ENCODE assay signal across 8 mouse cellular contexts in genomic region chr6:86569461-86569820, GRCm38 (mm10). TPM values are rescaled to one million over a fixed set of nuclear protein-coding genes. Genes with fewer than 3 reads are reported as not detected.
DNase-seq lines count a peak whose midpoint lies in the region; ATAC-seq lines count a peak whose summit lies in the region.

No protein-coding gene starts in this region.

- 0 out of 2 replicates have a peak, but pooled peaks cover 2% of the 10 kb centered on the region for H3K4me1 ChIP-seq in forebrain, embryonic 11.5 days (replicated peaks; ENCODE audit: control insufficient read depth, insufficient read depth, low read length)
- H3K4me1 ChIP-seq in forebrain, embryonic 10.5 days, result peaks cover 9% of the 10 kb centered on the region; the same call in 1 of the 2 replicates
- peaks cover 15% of the 10 kb centered on the region for H3K4me1 ChIP-seq in kidney, embryonic 15.5 days
- peaks cover 6% of the 10 kb centered on the region; the same call in 1 of the 2 replicates for H3K4me1 ChIP-seq in midbrain, embryonic 15.5 days

- H3K9ac ChIP-seq in forebrain, embryonic 11.5 days (ENCODE audit: low read length), result no peak overlapping the region
- H3K9ac ChIP-seq in kidney, embryonic 15.5 days, result no peak overlapping the region
- no peak overlapping the region for H3K9ac ChIP-seq in midbrain, embryonic 15.5 days

- H3K4me2 ChIP-seq in forebrain, embryonic 11.5 days (ENCODE audit: low read depth, low read length, severe bottlenecking), result no peak overlapping the region
- no peak overlapping the region for H3K4me2 ChIP-seq in kidney, embryonic 15.5 days
- H3K4me2 ChIP-seq in midbrain, embryonic 15.5 days, result no peak overlapping the region

- 0 out of 2 replicates have a peak overlapping the region, but pooled peaks have one; percentile 12 for H3K27ac ChIP-seq in forebrain, embryonic 11.5 days (ENCODE audit: low read depth, low read length)
- H3K27ac ChIP-seq in forebrain, embryonic 10.5 days, result no peak overlapping the region
- H3K27ac ChIP-seq in kidney, embryonic 15.5 days, result 0 out of 2 replicates have a peak overlapping the region, but pooled peaks have one; percentile 1
- H3K27ac ChIP-seq in midbrain, embryonic 15.5 days, result peak overlapping the region; percentile 51

- H3K36me3 ChIP-seq in forebrain, embryonic 11.5 days (ENCODE audit: control insufficient read depth, insufficient read depth, low read length), result no peaks in the 10 kb centered on the region
- peaks cover 30% of the 10 kb centered on the region for H3K36me3 ChIP-seq in forebrain, embryonic 10.5 days (replicated peaks)
- H3K36me3 ChIP-seq in kidney, embryonic 15.5 days, result peaks cover 26% of the 10 kb centered on the region
- H3K36me3 ChIP-seq in midbrain, embryonic 15.5 days (replicated peaks), result peaks cover 15% of the 10 kb centered on the region; the same call in 1 of the 2 replicates

- no peaks in the 10 kb centered on the region for H3K27me3 ChIP-seq in forebrain, embryonic 11.5 days (ENCODE audit: control insufficient read depth, insufficient read depth, low read length)
- no peaks in the 10 kb centered on the region for H3K27me3 ChIP-seq in forebrain, embryonic 10.5 days (ENCODE audit: poor library complexity, severe bottlenecking)
- no peaks in the 10 kb centered on the region for H3K27me3 ChIP-seq in kidney, embryonic 15.5 days
- no peaks in the 10 kb centered on the region for H3K27me3 ChIP-seq in midbrain, embryonic 15.5 days (replicated peaks)

- no peak overlapping the region for H3K4me3 ChIP-seq in forebrain, embryonic 11.5 days (ENCODE audit: low read depth, low read length)
- H3K4me3 ChIP-seq in forebrain, embryonic 10.5 days, result no peak overlapping the region
- no peak overlapping the region for H3K4me3 ChIP-seq in kidney, embryonic 15.5 days (replicated peaks)
- H3K4me3 ChIP-seq in midbrain, embryonic 15.5 days, result no peak overlapping the region

- no peaks in the 10 kb centered on the region for H3K9me3 ChIP-seq in forebrain, embryonic 11.5 days (ENCODE audit: control insufficient read depth, low read length)
- H3K9me3 ChIP-seq in forebrain, embryonic 10.5 days, result no peaks in the 10 kb centered on the region
- no peaks in the 10 kb centered on the region for H3K9me3 ChIP-seq in kidney, embryonic 15.5 days (replicated peaks)
- no peaks in the 10 kb centered on the region for H3K9me3 ChIP-seq in midbrain, embryonic 15.5 days

- ATAC-seq in forebrain, embryonic 11.5 days (replicated peaks; ENCODE audit: low FRiP score), result no peak
- peak; percentile 10 for ATAC-seq in CD4-positive, CD25-positive, alpha-beta regulatory T cell, adult 4 months
- ATAC-seq in erythroid progenitor cell, adult 5-6 weeks (replicated peaks; ENCODE audit: low FRiP score, poor library complexity, severe bottlenecking), result peak; percentile 68
- ATAC-seq in kidney, embryonic 15.5 days (replicated peaks; ENCODE audit: low FRiP score), result no peak; the same call in 1 of the 2 replicates
- ATAC-seq in midbrain, embryonic 15.5 days (replicated peaks), result no peak; the same call in 1 of the 2 replicates
- ATAC-seq in frontal cortex, adult (ENCODE audit: low TSS enrichment), result no peak

- 73% methylated on average over 3 of the region's 3 CpGs for WGBS in forebrain, embryonic 11.5 days
- WGBS in forebrain, embryonic 10.5 days, result 77% methylated on average over 3 of the region's 3 CpGs
- WGBS in kidney, embryonic 15.5 days, result 50% methylated on average over 3 of the region's 3 CpGs
- WGBS in midbrain, embryonic 15.5 days, result 69% methylated on average over 3 of the region's 3 CpGs

- DNase-seq in forebrain, embryonic 11.5 days (ENCODE audit: low spot score), result no peak
- DNase-seq in forebrain, embryonic 10.5 days (ENCODE audit: extremely low spot score, low spot score), result no peak
- no peak for DNase-seq in embryo, embryonic 11 days

RNA-seq across cellular contexts. Expression of gene Pcbp1, which starts 43.3 kb away (rescaled TPM):
- polyA plus RNA-seq in forebrain, embryonic 11.5 days (2014; fragmentation: Nextera tagmentation; extraction: Ambion mirVana), result 573 and 583 TPM in 2 replicates
- 305 and 358 TPM in 2 replicates for polyA plus RNA-seq in forebrain, embryonic 10.5 days (2016; fragmentation: Nextera tagmentation; extraction: Ambion mirVana)
- polyA plus RNA-seq in CD4-positive, CD25-positive, alpha-beta regulatory T cell, adult 4 months (2017; shearing (Covaris generic)), result 10 to 100 TPM; 18.5 to 35.3 TPM
- total RNA-seq in erythroid progenitor cell, adult 5-6 weeks (2015; ENCODE audit: low replicate concordance), result 145 and 147 TPM in 2 replicates
- total RNA-seq in erythroid progenitor cell, adult 5-6 weeks (2017; ENCODE audit: low replicate concordance), result 58.4 and 67.4 TPM in 2 replicates
- 488 and 506 TPM in 2 replicates for polyA plus RNA-seq in kidney, embryonic 15.5 days (2015; fragmentation: Nextera tagmentation; extraction: Ambion mirVana)
- polyA plus RNA-seq in midbrain, embryonic 15.5 days (2015; fragmentation: Nextera tagmentation; extraction: Ambion mirVana), result 339 and 344 TPM in 2 replicates

RNA-seq across cellular contexts. Expression of gene Asprv1, which starts 58.5 kb away (rescaled TPM):
- polyA plus RNA-seq in forebrain, embryonic 11.5 days (2014; fragmentation: Nextera tagmentation; extraction: Ambion mirVana), result 0.35 and 0.59 TPM in 2 replicates
- polyA plus RNA-seq in forebrain, embryonic 10.5 days (2016; fragmentation: Nextera tagmentation; extraction: Ambion mirVana), result 0.16 and 0.32 TPM in 2 replicates
- polyA plus RNA-seq in CD4-positive, CD25-positive, alpha-beta regulatory T cell, adult 4 months (2017; shearing (Covaris generic)), result under 1 TPM in 1 of 2 experiments, not detected in 1; 0.20 TPM
- 4.3 TPM in 1 of 2 replicates, not detected in the other for total RNA-seq in erythroid progenitor cell, adult 5-6 weeks (2015; ENCODE audit: low replicate concordance)
- 0.64 and 6.5 TPM in 2 replicates for total RNA-seq in erythroid progenitor cell, adult 5-6 weeks (2017; ENCODE audit: low replicate concordance)
- 2.6 and 4.5 TPM in 2 replicates for polyA plus RNA-seq in kidney, embryonic 15.5 days (2015; fragmentation: Nextera tagmentation; extraction: Ambion mirVana)
- polyA plus RNA-seq in midbrain, embryonic 15.5 days (2015; fragmentation: Nextera tagmentation; extraction: Ambion mirVana), result 0.47 and 1.7 TPM in 2 replicates

Comparison
In these comparisons a context has a peak if more than half of its experiments do, and no peak if none do; other contexts are left out.
1. ATAC-seq: peak in CD4-positive, CD25-positive, alpha-beta regulatory T cell, adult 4 months (single experiment) and erythroid progenitor cell, adult 5-6 weeks (single experiment); none in forebrain, embryonic 11.5 days (single experiment), kidney, embryonic 15.5 days (single experiment), midbrain, embryonic 15.5 days (single experiment) and frontal cortex, adult (single experiment).